Mouse (Mus musculus) spleen, adult 2 months (tissue): ENCODE results near the gene Dnajc8.

Experiments used
- CTCF ChIP-seq: fragments of 200-500 bp; IDR thresholded peaks from 2 replicates; pipeline ENCODE4 v1.5.1; 2011; ENCODE audit warnings: mild to moderate bottlenecking, inconsistent platforms; ENCODE audit not compliant: insufficient read depth, insufficient read length, insufficient replicate concordance; ENCODE audit errors: extremely low read depth
- POLR2A ChIP-seq: fragments of 200-500 bp; IDR thresholded peaks from 2 replicates; pipeline ENCODE4 v1.6.1; 2011; ENCODE audit warnings: low read depth, low read length, inconsistent platforms

DNA sequence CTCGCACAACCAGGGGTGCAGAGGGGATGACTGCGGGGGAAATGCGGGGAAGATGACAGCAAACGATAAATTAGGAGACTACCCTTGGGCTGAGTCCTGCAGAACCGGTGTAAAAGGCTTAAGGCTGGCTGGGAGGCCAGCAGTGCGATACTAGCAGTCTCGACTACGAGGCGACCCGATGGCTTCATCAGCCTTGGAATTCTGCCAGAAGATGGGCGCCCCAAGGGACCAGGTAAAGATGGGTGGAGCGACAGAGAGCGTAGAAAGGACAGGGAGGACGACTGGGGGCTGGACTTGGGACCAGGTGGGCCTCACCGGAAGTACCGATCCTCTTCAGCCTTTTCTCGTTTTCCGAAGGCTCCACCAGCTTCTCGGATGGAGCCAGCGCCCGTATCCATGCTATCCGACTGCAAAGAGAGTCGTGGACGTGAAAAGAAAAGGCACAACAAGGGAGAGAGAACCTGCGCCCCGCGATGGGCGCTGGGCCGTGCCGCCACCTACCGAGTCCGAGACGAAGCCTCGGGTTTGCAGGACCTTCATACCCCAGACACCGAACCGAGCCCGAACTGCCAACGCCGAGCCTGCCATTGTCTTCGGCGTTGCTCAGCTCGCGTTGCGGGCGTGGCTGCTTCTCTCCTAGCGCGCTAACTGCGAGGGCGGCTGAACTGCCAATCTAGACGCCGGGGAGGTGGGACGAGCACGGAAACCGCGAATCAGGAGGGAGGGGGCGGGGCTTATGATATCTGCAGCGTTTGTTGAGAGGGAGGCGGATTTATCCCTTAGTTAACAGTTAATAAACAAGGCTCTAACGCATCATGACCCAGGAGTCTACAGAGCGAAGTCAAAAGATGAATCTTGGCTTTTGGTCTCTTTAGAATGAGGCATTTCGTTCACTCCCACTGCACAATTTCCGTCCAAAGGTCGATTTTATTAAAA, 2.1 kb upstream of the Dnajc8 start, which contains the start of gene Atpif1:
- TF ChIP-seq POLR2A (peak; percentile 43; the same call in 1 of the 2 replicates), CTCF (no peak)
